Mouse (Mus musculus) hematopoietic stem cell, adult 5-6 weeks (primary cell): Measurements from ENCODE around the gene H2-Q10. TPM values are rescaled to one million over a fixed set of nuclear protein-coding genes. Genes with fewer than 3 reads are reported as not detected.
"Not testable (repeated sequence)": the region's sequence is repeated elsewhere in the genome, so short reads cannot be mapped to it uniquely, and the experiment has no call there.

Experiments used
- ATAC-seq, 2 experiments: fragments of 125-278 bp in 1 of 2; replicated peaks in 1 of 2; 2 replicates each; pipeline ENCODE4 v1.8.0; 2016 to 2017; ENCODE audit warnings: inconsistent platforms in 2 of 2, mild to moderate bottlenecking in 2 of 2, moderate number of reproducible peaks in 2 of 2, low read depth in 1 of 2, moderate TSS enrichment in 1 of 2; ENCODE audit not compliant: low FRiP score in 2 of 2, poor library complexity in 2 of 2, severe bottlenecking in 2 of 2, insufficient read depth in 1 of 2, low TSS enrichment in 1 of 2
- total RNA-seq: library from RNA; stranded (forward); fragments of 172-1452, 232-1000 nt; gene quantifications from 2 replicates; pipeline ENCODE4 v1.2.3, GENCODE M21; 2017

H2-Q10 gene
- total RNA-seq, 1 experiment from 2014 or later, result 0.25 TPM

GRCm38 (mm10) chr17:35439925-35440645 lies 29.8 kb upstream of the H2-Q10 start:
- ATAC-seq, result not testable (repeated sequence)

- ATAC-seq, result not testable (repeated sequence)
Observed at GRCm38 (mm10) chr17:35442376-35442775, 27.5 kb upstream of the H2-Q10 start.

- ATAC-seq, result not testable (repeated sequence)
Observed at GRCm38 (mm10) chr17:35444510-35444909, 25.4 kb upstream of the H2-Q10 start.

- not testable (repeated sequence) for ATAC-seq
Observed at GRCm38 (mm10) chr17:35458247-35458646, 11.6 kb upstream of the H2-Q10 start.

GRCm38 (mm10) chr17:35460513-35461341 lies 9.2 kb upstream of the H2-Q10 start:
- ATAC-seq, result peak; percentile 86 to 87

GRCm38 (mm10) chr17:35465651-35466050 lies 4.2 kb upstream of the H2-Q10 start:
- 0 out of 4 replicates have a peak, but pooled peaks of 1 of the 2 experiments have one; percentile 47 for ATAC-seq

GRCm38 (mm10) chr17:35468936-35469335 lies 953 bp upstream of the H2-Q10 start:
- not testable (repeated sequence) for ATAC-seq

GRCm38 (mm10) chr17:35484066-35484465 lies 14.2 kb downstream of the H2-Q10 start:
- peak; percentile 72 to 73; a peak in 2 of 4 replicates for ATAC-seq

- no peak for ATAC-seq
Observed at GRCm38 (mm10) chr17:35485702-35486101, 15.8 kb downstream of the H2-Q10 start.

GRCm38 (mm10) chr17:35486726-35487125 lies 16.8 kb downstream of the H2-Q10 start:
- no peak for ATAC-seq

- ATAC-seq, result no peak
Observed at GRCm38 (mm10) chr17:35488041-35488440, 18.2 kb downstream of the H2-Q10 start.

- ATAC-seq, result no peak
Observed at GRCm38 (mm10) chr17:35490320-35490719, 20.4 kb downstream of the H2-Q10 start.

GRCm38 (mm10) chr17:35497124-35497523 lies 27.2 kb downstream of the H2-Q10 start:
- ATAC-seq, result no peak

- ATAC-seq, result no peak
Observed at GRCm38 (mm10) chr17:35502226-35502625, 32.3 kb downstream of the H2-Q10 start.

GRCm38 (mm10) chr17:35502762-35503161 lies 32.9 kb downstream of the H2-Q10 start:
- ATAC-seq, result no peak

- no peak for ATAC-seq
Observed at GRCm38 (mm10) chr17:35503849-35504248, 34.0 kb downstream of the H2-Q10 start.

- ATAC-seq, result no peak
Observed at GRCm38 (mm10) chr17:35504628-35505481, 35.0 kb downstream of the H2-Q10 start.
